Mouse (Mus musculus): ENCODE data around the gene Vps18. TPM values are rescaled to one million over a fixed set of nuclear protein-coding genes. Genes with fewer than 3 reads are reported as not detected.

Vps18 gene
- 10 to 100 TPM; 19.0 to 24.7 TPM for total RNA-seq (2023)

GRCm38 (mm10) chr2:119288270-119288882 is at the start of gene Vps18:
Gene Vps18 (plus strand): TSS chr2:119288740.

GRCm38 (mm10) chr2:119270643-119271331 is 17.8 kb upstream of the Vps18 start, which contains the start of gene Rhov:
Gene Rhov (minus strand): TSS chr2:119271272.

GRCm38 (mm10) chr2:119325568-119326143 is 37.1 kb downstream of the Vps18 start, which contains the start of gene Dll4:
Gene Dll4 (plus strand): TSS chr2:119325784.

Other genes starting within 250 kb of the Vps18 start
- gene Knl1, start 241.6 kb upstream of the Vps18 start, total RNA-seq (2023), result 1 to 10 TPM; 1.5 to 2.9 TPM
- 1 to 10 TPM; 2.4 to 4.1 TPM for gene Rad51, start 175.9 kb upstream of the Vps18 start, total RNA-seq (2023)
- 10 to 100 TPM; 25.9 to 28.7 TPM for gene Rmdn3, start 131.7 kb upstream of the Vps18 start, total RNA-seq (2023)
- not detected for gene Gchfr, start 121.0 kb upstream of the Vps18 start, total RNA-seq (2023)
- not detected for gene Gm14137, start 114.2 kb upstream of the Vps18 start, total RNA-seq (2023)
- gene Zfyve19, start 80.1 kb upstream of the Vps18 start, total RNA-seq (2023), result 10 to 100 TPM; 30.2 to 31.0 TPM
- 10 to 100 TPM; 18.4 to 26.2 TPM for gene Dnajc17, start 79.9 kb upstream of the Vps18 start, total RNA-seq (2023)
- gene Ppp1r14d, start 58.8 kb upstream of the Vps18 start, total RNA-seq (2023), result not detected
- under 1 TPM in 1 of 2 experiments, not detected in 1; 0.24 TPM for gene Spint1, start 51.4 kb upstream of the Vps18 start, total RNA-seq (2023)
- gene Rhov, start 17.5 kb upstream of the Vps18 start, total RNA-seq (2023), result not detected
- under 1 TPM in 1 of 2 experiments, not detected in 1; 0.32 TPM for gene Dll4, start 37.0 kb downstream of the Vps18 start, total RNA-seq (2023)
- gene Chac1, start 62.5 kb downstream of the Vps18 start, total RNA-seq (2023), result not detected
- gene Ino80, start 188.9 kb downstream of the Vps18 start, total RNA-seq (2023), result 10 to 100 TPM; 48.6 to 50.0 TPM